Mouse (Mus musculus) kidney, postnatal 25 days (tissue): ENCODE data around the gene Mrm3.
"Not testable (repeated sequence)": the region's sequence is repeated elsewhere in the genome, so short reads cannot be mapped to it uniquely, and the experiment has no call there.

Experiments
- DNase-seq, 2 experiments: peaks; one replicate each; pipeline ENCODE4 v3.0.0; 2021; ENCODE audit warnings: mixed read lengths in 2 of 2

Gene Mrm3

DNA sequence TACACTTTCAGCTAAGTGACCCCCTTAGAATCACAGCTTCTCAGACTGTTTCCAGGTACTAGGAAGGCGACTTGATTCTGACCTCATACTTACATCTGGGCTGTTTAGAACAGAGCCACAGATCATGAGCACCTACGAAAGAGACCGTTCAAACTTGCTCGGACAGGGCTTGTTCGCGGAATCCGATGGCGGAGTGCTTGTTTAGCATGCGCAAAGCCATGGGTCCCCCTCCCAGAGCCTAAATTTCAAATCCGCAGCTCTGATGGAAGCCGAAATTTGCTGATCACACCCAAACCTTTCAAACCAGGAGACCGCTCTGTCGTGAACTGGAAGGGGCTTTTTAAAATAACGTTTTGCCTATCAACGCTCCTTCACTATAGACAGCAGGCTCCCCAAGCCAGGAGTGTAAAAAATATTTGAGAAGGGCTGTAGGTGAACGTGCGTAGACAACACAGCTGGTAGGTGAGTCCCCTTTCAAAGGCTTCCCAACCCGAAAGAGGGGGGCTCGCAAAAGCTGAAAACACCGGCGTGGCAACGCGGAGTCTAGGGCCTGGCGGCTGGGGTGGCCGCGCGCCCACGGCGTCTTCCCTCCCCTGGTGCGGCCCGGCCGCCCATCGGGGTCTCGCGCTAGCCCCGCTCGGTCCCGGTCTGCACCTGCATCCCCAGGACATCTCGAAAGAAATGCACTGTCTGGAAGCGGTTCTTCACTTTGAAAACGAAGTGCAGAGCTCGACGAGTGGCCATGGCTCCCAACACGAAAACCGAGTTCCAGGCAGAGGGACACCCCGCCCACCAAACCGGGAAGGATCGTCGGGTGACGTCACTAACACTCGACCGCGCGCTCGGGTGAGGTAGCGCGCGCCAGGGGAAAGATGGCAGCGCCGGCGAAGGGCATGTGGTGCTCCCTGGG, at the start of gene Mrm3, which contains the start of gene Glod4:
TSS of gene Mrm3 (plus strand) at position 815 of the 910 bp plus-strand sequence.
TSS of gene Glod4 (minus strand) at position 825 of the 910 bp plus-strand sequence.
- peak; percentile 94 to 95 for DNase-seq

GRCm38 (mm10) chr11:76196275-76196976, 47.1 kb upstream of the Mrm3 start:
- DNase-seq = no peak

- DNase-seq = no peak
These were observed 46.5 kb upstream of the Mrm3 start for GRCm38 (mm10) chr11:76196977-76197469.

- DNase-seq = peak; percentile 87 to 93
These were observed 41.5 kb upstream of the Mrm3 start for GRCm38 (mm10) chr11:76201761-76202674.

DNA sequence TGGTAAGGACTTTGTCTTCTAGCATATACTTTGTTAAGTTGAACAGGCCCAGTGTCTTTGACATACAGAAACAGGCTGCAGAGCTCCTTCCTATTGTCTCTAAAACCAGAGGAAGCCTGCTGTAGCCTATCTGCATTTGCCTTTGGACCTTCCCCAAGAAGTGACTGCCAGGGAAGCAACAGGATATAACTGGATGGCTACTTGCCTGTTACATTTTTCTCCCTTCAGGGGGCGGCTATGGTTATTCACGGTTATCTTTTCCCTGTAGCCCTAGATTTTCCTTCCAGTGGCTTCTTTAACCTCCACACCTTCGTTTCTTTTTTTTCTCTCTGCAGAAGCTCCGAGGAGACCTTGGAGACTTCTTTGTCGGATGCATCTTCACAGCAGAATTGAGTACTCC, 36.7 kb upstream of the Mrm3 start:
- DNase-seq = no peak

GRCm38 (mm10) chr11:76210228-76210985, 33.1 kb upstream of the Mrm3 start:
- DNase-seq = no peak

DNA sequence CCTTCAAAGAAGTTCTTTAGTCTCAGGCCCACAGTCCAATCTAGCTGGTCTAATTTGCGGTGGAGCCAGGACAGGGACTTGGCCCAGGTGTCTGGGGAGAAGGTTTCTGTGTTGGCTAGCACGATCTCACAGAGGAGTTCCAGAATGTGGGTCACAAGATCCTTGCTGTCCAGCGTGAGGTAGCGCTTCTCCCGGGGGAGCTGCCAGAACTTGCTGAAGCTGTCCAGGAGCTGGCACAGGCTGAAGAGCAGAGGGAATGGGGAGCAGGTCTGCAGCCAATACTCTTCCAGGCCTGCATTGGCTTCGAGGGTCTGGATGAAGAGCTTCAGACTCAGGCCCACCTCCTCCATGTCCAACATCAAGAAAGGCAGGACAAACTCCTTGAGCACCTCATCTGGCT, 31.9 kb upstream of the Mrm3 start:
- DNase-seq = not testable (repeated sequence)

DNA sequence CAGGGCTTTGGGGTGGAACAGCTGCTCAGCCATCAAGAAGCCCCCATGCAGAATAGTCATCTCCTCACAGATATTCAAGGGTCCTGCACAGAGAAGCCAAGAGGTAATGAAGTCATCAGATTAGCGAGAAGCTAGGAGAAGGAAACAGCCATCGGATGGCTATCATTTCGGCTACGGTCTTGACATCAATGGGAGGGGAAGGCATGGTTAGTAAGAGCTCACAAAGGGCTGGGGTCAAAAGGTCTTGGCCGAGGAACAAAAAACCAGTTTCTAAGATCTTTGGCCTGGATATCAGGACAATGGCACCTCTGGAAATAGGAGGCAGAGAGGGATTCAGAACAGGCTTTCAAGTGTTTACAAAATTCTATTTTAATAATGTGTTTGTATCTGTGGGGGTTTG, 29.7 kb upstream of the Mrm3 start:
- no peak for DNase-seq

DNA sequence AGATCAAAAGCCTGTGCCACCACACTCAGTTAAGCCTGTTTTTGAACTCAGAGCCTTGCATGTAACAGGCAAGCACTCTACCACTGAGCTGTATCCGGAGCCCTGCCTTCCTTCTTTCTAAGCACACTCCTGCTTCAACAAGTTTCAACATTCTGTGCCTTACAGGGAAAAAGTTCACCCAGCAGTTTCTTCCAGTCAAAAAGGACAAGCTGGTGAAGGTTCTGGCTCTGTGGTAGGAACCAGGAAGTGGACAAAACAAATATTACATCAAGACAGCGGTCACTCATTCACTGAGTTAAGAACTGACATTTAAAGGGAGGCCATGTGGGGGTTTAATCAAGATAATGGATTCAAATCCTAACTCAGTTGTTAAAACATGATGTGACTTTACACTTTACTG, 28.5 kb upstream of the Mrm3 start:
- no peak for DNase-seq

GRCm38 (mm10) chr11:76216049-76216540, 27.4 kb upstream of the Mrm3 start:
- DNase-seq = no peak

DNA sequence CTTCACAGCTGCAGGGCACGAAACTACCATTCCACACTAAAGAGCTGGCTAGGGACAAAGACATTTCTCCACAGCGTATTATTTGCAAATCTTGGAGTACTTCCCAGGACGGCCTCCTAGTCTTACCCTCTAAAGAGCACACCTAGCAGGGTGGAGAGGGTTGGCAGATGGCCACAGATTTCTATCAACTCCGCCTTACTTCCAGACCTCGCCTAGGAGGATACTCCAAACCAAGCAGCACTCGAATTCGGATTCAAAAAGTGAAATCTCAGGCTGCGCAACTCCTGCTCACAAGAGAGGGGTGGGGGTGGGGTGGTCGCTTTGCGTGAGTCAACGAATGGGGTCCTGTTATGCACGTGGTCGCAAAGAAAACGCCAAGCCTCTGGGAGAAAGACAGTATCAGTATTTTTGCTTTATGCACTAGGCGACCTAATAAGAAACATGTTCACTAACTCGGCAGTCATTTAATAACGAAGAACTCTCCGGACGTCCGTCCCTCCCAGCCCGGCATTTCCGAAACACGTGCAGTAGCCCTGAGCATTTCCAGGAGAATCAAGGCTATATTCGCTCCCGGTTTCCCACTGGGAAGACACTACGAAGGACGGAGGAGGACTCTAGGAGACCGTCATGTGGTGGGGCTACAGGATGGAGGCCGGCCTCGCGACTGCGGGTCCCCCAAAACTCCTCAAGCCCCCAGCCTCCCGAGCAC, 26.7 kb upstream of the Mrm3 start:
- peak; percentile 72 to 76 for DNase-seq

GRCm38 (mm10) chr11:76217390-76217800, 26.1 kb upstream of the Mrm3 start, which contains the start of the genes Dbil5 and Gemin4:
Dbil5 (plus strand) TSS chr11:76217608.
Gemin4 (minus strand) TSS chr11:76217664.
- DNase-seq = peak; percentile 98

GRCm38 (mm10) chr11:76224631-76225030, 18.9 kb upstream of the Mrm3 start:
- DNase-seq = no peak

GRCm38 (mm10) chr11:76225051-76225450, 18.5 kb upstream of the Mrm3 start:
- no peak for DNase-seq

DNA sequence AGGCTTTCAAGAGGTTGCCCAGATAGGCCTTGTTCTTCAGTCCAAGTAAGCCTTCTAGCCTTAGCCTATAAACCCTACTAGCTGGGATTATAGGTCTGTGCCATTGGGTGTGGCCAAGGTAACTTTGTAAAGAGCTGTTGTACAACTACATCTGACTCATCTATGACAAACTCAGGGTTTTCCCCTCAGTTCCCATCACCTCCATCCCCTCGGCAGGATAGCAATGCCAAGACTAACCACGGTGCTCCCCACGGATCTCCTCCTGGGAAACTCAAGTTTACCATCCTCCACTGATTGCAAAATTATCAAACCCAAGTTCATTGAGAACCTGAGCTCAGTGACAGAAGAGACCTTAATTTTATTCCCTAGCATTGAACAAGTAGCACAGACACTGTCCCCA, 7.4 kb upstream of the Mrm3 start:
- no peak for DNase-seq

- no peak for DNase-seq
These were observed 3.8 kb upstream of the Mrm3 start for GRCm38 (mm10) chr11:76239750-76240149.

DNA sequence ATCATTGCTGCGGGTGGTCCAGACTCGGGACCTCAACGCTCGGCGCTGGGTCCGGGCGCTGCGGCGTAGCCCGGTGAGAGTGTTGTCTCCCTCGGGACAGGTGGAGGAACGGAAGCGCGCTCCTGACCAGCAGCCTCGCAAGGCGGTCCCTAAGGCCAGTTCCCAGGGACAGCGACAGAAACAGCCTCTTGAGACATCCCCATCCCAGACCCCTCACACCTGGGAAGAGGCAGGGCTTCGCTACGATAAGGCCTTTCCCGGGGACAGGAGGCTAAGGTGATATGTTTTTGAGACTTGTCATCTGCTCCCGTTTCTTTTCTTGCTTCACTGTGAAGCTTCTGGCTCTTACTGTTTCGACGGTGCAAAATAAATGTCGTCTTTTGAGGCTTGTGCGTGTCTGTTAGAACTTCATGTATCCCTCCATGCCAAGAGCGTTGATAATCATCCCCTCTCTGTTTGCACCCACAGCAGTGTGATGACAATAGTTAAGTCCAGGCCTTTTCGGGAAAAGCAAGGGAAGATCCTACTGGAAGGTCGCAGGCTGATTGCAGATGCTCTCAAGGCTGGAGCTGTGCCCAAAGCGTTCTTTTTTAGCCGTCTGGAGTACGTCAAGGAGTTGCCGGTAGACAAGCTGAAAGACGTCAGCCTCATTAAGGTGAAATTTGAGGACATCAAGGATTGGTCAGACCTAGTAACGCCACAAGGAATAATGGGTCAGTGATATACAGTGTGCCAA, 464 bp downstream of the Mrm3 start:
- no peak for DNase-seq

- no peak for DNase-seq
These were observed 2.9 kb downstream of the Mrm3 start for GRCm38 (mm10) chr11:76246439-76246838.

DNA sequence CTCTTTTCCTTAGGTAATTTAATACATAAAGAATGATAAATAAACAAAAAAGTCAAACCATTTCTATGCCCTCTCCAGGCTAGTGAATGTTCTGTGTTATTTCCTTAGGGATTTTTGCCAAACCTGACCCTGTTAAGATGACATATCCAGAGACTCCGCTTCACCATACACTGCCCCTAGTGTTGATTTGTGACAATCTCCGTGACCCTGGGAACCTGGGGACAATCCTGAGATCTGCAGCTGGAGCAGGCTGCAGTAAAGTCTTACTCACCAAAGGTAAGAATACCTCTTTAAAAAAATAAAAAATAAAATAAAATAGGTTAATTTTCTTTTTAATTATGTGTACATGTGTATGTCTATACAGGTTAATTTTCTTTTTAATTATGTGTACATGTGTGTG, 3.7 kb downstream of the Mrm3 start:
- DNase-seq = no peak

- no peak for DNase-seq
These were observed 8.5 kb downstream of the Mrm3 start for GRCm38 (mm10) chr11:76252036-76252435.
